Mouse (Mus musculus): ENCODE data around the gene Prkaa2.

DNA sequence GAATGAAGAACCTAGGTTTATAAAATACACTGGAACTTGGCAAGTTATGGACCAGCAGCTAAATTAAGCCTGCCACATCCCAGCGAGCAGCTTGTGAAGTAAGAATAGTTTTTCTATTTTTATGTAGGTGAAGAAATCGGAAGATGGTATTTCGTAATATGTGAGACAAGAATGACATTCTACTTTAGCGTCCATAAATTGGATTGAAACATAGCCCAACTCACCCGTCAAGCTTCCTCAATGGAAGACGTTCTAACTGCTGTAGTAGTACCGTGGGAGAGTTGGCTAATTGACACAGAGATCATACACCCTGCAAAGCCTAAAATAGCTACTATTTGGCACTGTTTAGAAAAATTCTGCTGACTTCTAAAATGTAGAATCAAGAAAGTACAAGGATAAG lies 39.8 kb upstream of the Prkaa2 start:
- TF ChIP-seq CTCF (IDR thresholded peaks at IDR 0.05; ENCODE audit: low read depth, low read length) = no peak
- TF ChIP-seq TAL1 (conservative IDR thresholded peaks at IDR 0.05; ENCODE audit: low read depth, low read length) = no peak
- TF ChIP-seq GATA1 (IDR thresholded peaks at IDR 0.05; ENCODE audit: borderline replicate concordance, low read length) = no peak
- TF ChIP-seq POLR2AphosphoS5 (IDR thresholded peaks at IDR 0.05; ENCODE audit: insufficient replicate concordance, low read depth, low read length) = no peak
- no peak for TF ChIP-seq GATA2 (IDR thresholded peaks at IDR 0.05; ENCODE audit: borderline replicate concordance, low read depth, low read length)

Measured in G1E (cell line).